Mouse (Mus musculus): Measurements from ENCODE around the gene Kat5. TPM values are rescaled to one million over a fixed set of nuclear protein-coding genes. Genes with fewer than 3 reads are reported as not detected.

Gene Kat5
- polyA plus RNA-seq, 1 experiment = 67.7 TPM

DNA sequence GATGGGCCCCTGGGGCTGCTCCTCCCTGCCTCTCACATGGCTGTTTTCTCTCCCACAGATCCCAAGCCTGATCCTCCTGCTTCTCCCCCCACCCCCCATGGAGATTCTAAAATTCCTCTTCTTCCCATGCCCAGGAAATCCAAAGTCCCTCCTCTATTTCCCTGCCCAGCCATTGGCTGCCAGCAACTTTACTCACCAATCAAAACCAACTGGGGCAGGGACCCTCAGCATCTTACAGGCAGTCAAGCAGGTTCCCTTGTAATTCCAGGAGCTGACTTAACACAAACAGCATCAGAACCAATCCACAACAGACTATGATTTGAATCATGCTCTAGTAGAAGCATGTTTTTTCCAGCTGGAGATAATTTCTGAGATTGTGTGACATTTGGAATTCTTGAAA, 19.9 kb upstream of the Kat5 start:
- DNase-seq (ENCODE audit: low spot score) = no peak

DNA sequence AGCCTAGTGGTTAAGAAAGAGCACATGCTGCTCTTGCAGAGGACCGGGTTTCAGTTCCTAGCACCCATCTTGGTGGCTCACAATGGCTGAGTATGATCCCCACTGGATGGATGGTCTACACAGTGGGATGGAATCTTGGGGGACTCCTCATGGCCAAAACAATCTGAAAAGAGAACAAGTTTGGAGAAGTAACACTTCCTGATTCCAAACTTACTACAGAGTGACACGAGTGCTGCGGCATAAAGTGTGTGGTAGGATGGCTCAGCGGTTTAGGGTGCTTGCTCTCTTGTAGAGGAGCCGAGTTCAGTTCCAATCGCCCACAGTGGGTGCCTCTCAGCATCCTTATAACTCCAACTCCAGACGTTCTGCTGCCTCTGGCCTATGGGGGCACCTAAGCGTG, 15.3 kb upstream of the Kat5 start:
- no peak for DNase-seq (ENCODE audit: low spot score)

DNA sequence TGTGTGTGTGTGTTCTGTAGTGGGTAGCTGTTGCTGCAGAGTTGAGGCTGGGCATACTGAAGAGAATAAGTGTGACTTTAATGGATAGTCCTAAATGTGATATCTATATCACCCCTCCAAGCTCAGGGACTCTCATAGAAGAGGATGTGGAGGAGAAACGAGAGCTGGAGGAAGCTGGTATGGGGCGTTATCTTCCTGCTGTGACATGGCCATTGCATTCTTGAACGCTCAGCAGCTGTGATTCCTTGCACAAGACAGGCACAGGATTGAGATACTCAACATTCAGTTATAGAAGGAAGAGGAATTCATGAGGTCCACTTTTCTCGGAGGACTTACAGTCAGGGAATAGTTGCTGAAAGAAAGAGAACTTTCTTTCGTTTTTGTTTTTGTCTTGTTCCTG, 11.8 kb upstream of the Kat5 start:
- no peak for DNase-seq (ENCODE audit: low spot score)

GRCm38 (mm10) chr19:5620007-5620406, 10.0 kb upstream of the Kat5 start:
- no peak for DNase-seq (ENCODE audit: low spot score)

DNA sequence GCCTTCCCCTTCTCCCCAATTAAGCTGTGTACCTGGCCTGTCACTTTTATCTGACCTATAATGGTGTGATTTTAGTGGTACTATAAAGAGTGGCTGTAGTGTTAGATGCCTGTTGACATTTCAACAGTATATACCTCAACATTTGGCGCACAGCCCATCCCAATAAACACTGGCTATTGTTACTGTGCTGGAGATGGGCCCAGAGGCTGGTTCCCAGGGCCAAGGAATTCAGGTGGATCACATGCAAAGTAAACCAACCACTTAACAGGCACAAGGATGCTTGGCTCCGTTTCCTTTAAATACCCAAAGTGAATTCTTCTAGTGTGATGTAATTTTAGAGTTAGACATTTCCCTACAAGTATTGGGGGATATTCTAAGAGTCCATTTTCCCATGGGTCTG, 4.9 kb upstream of the Kat5 start:
- no peak for DNase-seq (ENCODE audit: low spot score)

GRCm38 (mm10) chr19:5612762-5613411, 2.9 kb upstream of the Kat5 start:
- no peak for DNase-seq (ENCODE audit: low spot score)

DNA sequence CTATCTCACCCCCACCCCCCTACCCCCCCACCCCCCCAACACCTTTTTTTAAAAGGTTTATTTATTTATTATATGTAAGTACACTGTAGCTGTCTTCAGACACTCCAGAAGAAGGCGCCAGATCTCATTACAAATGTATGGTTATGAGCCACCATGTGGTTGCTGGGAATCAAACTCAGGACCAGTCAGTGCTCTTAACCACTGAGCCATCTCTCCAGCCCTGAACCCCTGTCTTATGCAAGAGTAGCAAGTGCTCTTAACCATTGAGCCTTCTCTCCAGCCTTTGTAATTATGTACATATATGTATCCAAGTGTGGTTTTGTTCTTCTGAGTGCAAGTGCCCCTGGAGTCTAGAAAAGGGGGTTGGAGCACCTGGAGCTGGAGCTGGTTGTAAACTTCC, 1.9 kb upstream of the Kat5 start:
- DNase-seq (ENCODE audit: low spot score) = no peak

GRCm38 (mm10) chr19:5609171-5609546, 878 bp downstream of the Kat5 start:
- DNase-seq (ENCODE audit: low spot score) = no peak

DNA sequence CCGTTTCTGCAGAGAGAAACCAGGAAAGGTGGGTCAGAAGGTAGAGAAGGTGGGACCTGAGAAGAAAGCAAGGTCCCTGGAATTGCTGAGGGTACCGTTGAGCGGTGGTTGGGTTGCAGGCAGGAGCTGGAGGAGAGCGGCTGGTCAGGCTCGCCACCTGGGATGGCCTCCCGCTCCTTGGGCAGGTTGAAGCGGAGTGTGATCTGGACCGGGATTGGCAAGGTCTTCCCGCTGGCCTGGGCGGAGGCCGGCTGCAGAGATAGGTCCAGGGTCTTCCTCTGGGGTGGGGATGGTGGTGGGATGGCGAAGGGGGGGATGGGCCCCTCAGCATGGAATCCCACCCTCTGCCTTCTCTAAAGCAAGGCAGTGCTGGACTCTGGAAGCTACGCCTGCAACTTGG, 1.3 kb downstream of the Kat5 start:
- DNase-seq (ENCODE audit: low spot score) = no peak

- DNase-seq (ENCODE audit: low spot score) = no peak
Observed at GRCm38 (mm10) chr19:5607705-5608410, 2.2 kb downstream of the Kat5 start.

DNA sequence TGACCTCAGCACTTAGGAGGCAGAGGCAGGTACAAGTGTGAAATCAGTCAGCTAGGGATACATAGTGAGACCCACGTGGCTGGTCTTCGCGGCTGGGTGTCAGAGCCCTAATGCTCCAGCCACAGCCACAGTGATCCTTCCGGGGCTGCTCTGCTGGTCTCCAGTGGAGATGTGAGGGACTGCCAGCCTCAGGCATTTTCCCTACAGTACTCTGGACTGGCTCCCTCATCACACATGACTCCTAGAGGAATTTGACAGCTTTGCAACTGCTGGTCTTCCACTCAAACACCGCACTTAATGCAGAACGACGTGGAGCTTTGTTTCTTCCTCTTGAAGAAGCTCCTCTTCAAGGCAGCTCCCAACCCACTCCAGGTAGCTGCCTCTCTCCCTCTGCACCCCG, 3.8 kb downstream of the Kat5 start:
- no peak for DNase-seq (ENCODE audit: low spot score)

DNA sequence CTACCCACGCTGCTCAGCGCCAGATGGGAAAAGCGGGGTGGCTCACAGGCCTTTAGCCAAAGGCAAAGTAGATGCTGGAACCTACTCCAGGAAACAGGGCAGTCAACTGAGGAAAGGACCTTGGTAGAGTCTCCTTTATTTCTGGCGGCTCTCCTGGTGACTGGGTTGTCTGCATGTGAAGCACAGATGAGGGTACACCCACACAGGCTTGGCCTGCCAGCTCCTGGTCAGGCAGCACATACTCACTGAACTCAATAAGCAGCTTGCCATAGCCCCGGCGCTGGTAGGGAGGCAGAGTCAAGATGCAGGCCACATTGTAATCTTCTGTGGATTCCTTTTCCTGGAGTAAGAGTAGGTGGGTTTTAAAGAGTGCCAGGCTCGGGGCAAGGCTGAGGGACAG, 4.9 kb downstream of the Kat5 start:
- no peak for DNase-seq (ENCODE audit: low spot score)

GRCm38 (mm10) chr19:5603664-5604063, 6.4 kb downstream of the Kat5 start:
- no peak for DNase-seq (ENCODE audit: low spot score)

GRCm38 (mm10) chr19:5601752-5602541, 8.1 kb downstream of the Kat5 start, which contains the start of gene Rnaseh2c:
Gene Rnaseh2c, plus strand, starts transcription at chr19:5601873.
- peak; percentile 58 for DNase-seq (ENCODE audit: low spot score)

DNA sequence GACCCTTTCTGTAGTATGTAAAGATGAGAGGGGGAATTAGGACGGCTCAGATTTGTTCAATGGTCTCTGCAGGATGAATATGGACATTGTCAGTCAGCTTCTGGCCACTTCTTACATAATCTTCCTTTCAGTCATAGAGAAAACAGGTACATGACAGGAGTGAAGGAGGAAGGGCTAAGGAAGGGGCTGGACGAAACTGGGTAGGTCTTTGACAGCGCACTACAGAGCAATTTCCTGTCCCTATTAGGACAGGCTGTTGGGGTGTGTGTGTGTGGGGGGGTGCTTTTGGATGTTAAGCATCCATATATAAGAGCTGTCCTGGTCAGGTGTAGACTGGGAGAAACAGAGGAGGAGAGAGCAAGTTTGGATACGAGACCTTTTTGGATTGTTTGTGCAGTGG, 10.8 kb downstream of the Kat5 start:
- no peak for DNase-seq (ENCODE audit: low spot score)

GRCm38 (mm10) chr19:5591888-5592287, 18.1 kb downstream of the Kat5 start:
- DNase-seq (ENCODE audit: low spot score) = no peak

- no peak for DNase-seq (ENCODE audit: low spot score)
Observed at GRCm38 (mm10) chr19:5589159-5589558, 20.9 kb downstream of the Kat5 start.

GRCm38 (mm10) chr19:5581995-5582394, 28.0 kb downstream of the Kat5 start:
- no peak for DNase-seq (ENCODE audit: low spot score)

GRCm38 (mm10) chr19:5580776-5581175, 29.3 kb downstream of the Kat5 start:
- no peak for DNase-seq (ENCODE audit: low spot score)

GRCm38 (mm10) chr19:5579971-5580370, 30.1 kb downstream of the Kat5 start:
- no peak for DNase-seq (ENCODE audit: low spot score)

GRCm38 (mm10) chr19:5575336-5575735, 34.7 kb downstream of the Kat5 start:
- DNase-seq (ENCODE audit: low spot score) = no peak

GRCm38 (mm10) chr19:5572331-5573125, 37.5 kb downstream of the Kat5 start:
- no peak for DNase-seq (ENCODE audit: low spot score)
